Mouse (Mus musculus) forelimb bud, embryonic 11.5 days (tissue): ENCODE measurements around the gene Gcgr.

Experiments used
- DNase-seq: peaks from one replicate; pipeline ENCODE4 v3.0.0-alpha.2; 2012; ENCODE audit warnings: low read depth, low spot score

The Gcgr gene

GRCm38 (mm10) chr11:120530085-120530964, at the start of gene Gcgr:
Gene Gcgr (plus strand): TSS chr11:120530699.
- DNase-seq: no peak

- DNase-seq: no peak
Measured at GRCm38 (mm10) chr11:120483448-120483934, 47.0 kb upstream of the Gcgr start.

- peak; percentile 94 for DNase-seq
Measured at GRCm38 (mm10) chr11:120484265-120484981, 46.1 kb upstream of the Gcgr start, which contains the start of gene Mrpl12. Gene Mrpl12 (plus strand): TSS chr11:120484613.

GRCm38 (mm10) chr11:120485251-120485650, 45.2 kb upstream of the Gcgr start:
- no peak for DNase-seq

- no peak for DNase-seq
Measured at GRCm38 (mm10) chr11:120488516-120488915, 42.0 kb upstream of the Gcgr start.

GRCm38 (mm10) chr11:120489054-120489761, 41.3 kb upstream of the Gcgr start:
- DNase-seq: peak; percentile 88

GRCm38 (mm10) chr11:120490291-120491046, 40.0 kb upstream of the Gcgr start:
- no peak for DNase-seq

- DNase-seq: peak; percentile 84
Measured at GRCm38 (mm10) chr11:120491317-120492023, 39.0 kb upstream of the Gcgr start, which contains the start of gene Slc25a10. Gene Slc25a10 (plus strand): TSS chr11:120491840.

GRCm38 (mm10) chr11:120492024-120492877, 38.2 kb upstream of the Gcgr start:
- peak; percentile 51 for DNase-seq

- no peak for DNase-seq
Measured at GRCm38 (mm10) chr11:120492878-120493203, 37.7 kb upstream of the Gcgr start.

- DNase-seq: no peak
Measured at GRCm38 (mm10) chr11:120493351-120493750, 37.1 kb upstream of the Gcgr start.

GRCm38 (mm10) chr11:120493911-120494310, 36.6 kb upstream of the Gcgr start:
- no peak for DNase-seq

- no peak for DNase-seq
Measured at GRCm38 (mm10) chr11:120497436-120497835, 33.1 kb upstream of the Gcgr start.

GRCm38 (mm10) chr11:120498226-120498625, 32.3 kb upstream of the Gcgr start:
- no peak for DNase-seq

- DNase-seq: no peak
Measured at GRCm38 (mm10) chr11:120498891-120499290, 31.6 kb upstream of the Gcgr start.

- no peak for DNase-seq
Measured at GRCm38 (mm10) chr11:120499894-120500293, 30.6 kb upstream of the Gcgr start.

- no peak for DNase-seq
Measured at GRCm38 (mm10) chr11:120500357-120500756, 30.1 kb upstream of the Gcgr start.

- DNase-seq: no peak
Measured at GRCm38 (mm10) chr11:120501018-120501417, 29.5 kb upstream of the Gcgr start.

- no peak for DNase-seq
Measured at GRCm38 (mm10) chr11:120501701-120502100, 28.8 kb upstream of the Gcgr start.

GRCm38 (mm10) chr11:120505661-120506060, 24.8 kb upstream of the Gcgr start:
- no peak for DNase-seq
